Mouse (Mus musculus): ENCODE measurements at regions not wholly inside any gene's neighbourhood (a gene's known extent, or its start where the extent isn't known, plus 50 kb on each side); places are given as distances from the start of the nearest gene placed in this dataset.

DNA sequence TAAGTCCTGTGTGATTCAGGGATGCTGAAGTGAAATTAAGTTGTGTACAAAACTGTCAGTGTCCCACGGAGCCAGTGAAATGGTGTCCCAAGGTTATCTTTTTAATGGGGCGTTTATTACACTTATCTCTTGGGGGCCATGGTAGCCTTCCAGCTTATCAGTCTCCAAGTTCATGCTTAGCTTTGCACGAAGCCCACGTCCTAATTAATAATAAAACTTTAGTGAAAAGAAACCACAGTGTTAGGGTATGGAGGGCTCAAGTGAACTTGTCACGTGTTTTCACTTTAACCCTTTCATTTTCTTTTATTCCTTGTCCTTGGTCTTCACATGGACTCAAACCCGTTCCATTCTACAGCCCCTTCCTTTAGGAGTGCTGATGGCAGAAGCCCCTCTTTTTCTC lies 105.9 kb downstream of the Fam76b start:
- H3K4me3 ChIP-seq: no peak overlapping the region
- H3K36me3 ChIP-seq: no peaks in the 10 kb centered on the region
- H3K4me1 ChIP-seq: no peaks in the 10 kb centered on the region
- no peak overlapping the region for H3K9ac ChIP-seq
- WGBS: 77% methylated on average over 6 of the region's 6 CpGs
- ATAC-seq (ENCODE audit: low FRiP score, low read depth): no peak
- H3K4me2 ChIP-seq (replicated peaks): no peak overlapping the region
- H3K27me3 ChIP-seq (replicated peaks): no peaks in the 10 kb centered on the region
- H3K27ac ChIP-seq: no peak overlapping the region
- H3K9me3 ChIP-seq: peaks cover 5% of the 10 kb centered on the region; the same call in 1 of the 2 replicates

DNA sequence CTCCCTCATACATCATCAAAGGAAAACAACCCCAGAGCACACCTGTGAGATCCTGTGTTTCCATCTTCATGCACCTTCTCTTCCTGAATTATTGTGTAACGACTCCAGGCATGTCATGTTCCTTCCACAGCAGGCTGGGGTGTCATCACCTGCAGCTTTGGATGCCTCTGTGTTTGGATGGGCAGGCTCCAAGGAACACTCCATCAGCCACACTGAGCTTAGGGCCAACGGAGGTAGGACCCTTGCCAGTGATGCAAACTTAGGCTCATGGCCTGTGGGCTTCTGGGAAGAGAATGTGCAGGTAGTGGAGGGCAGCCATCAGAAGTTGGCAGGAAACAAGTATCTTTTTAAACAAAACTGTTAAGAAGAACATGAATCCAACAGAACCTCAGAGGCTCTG lies 109.8 kb downstream of the Fam76b start:
- H3K27me3 ChIP-seq (replicated peaks): no peaks in the 10 kb centered on the region
- ATAC-seq (ENCODE audit: low FRiP score, low read depth): no peak

GRCm38 (mm10) chr9:13946519-13946918 lies 119.0 kb downstream of the Fam76b start:
- ATAC-seq (ENCODE audit: low FRiP score, low read depth): no peak
- WGBS: 89% methylated on average over 3 of the region's 3 CpGs
- H3K36me3 ChIP-seq: no peaks in the 10 kb centered on the region

More for the DNA sequence above, 109.8 kb downstream of the Fam76b start:
- Histone ChIP-seq H3K9ac (no peak overlapping the region), H3K9me3 (no peaks in the 10 kb centered on the region), H3K27ac (no peak overlapping the region), H3K4me1 (no peaks in the 10 kb centered on the region), H3K36me3 (no peaks in the 10 kb centered on the region), H3K4me3 (no peak overlapping the region), H3K4me2 (replicated peaks) (no peak overlapping the region)
- 85% methylated on average over 2 of the region's 2 CpGs for WGBS

DNA sequence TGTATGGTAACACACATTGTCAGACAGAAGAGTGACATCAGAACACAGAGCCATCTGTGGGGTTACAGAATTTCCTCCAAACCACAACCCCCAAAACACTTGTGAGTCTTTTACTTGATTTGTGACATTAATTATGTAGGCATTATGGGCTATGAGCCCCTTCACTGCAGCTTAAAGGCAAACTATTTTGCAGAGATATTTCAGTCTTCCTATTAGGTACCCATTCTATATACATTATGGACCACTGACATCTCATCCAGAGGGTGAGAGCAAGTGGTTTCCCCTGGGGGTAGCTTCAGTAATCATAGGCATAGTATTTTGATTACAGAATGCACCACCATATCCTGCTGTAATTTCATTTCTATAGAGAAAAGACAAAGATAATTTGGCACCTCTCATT lies 124.6 kb downstream of the Fam76b start:
- no peaks in the 10 kb centered on the region for H3K9me3 ChIP-seq
- no peaks in the 10 kb centered on the region for H3K36me3 ChIP-seq
- H3K27me3 ChIP-seq (replicated peaks): no peaks in the 10 kb centered on the region
- H3K9ac ChIP-seq: no peak overlapping the region
- H3K4me3 ChIP-seq: no peak overlapping the region
- no peaks in the 10 kb centered on the region for H3K4me1 ChIP-seq
- no peak overlapping the region for H3K27ac ChIP-seq
- ATAC-seq (ENCODE audit: low FRiP score, low read depth): no peak
- H3K4me2 ChIP-seq (replicated peaks): no peak overlapping the region

More at GRCm38 (mm10) chr9:13946519-13946918, 119.0 kb downstream of the Fam76b start:
- Histone ChIP-seq H3K9ac (no peak overlapping the region), H3K4me2 (replicated peaks) (no peak overlapping the region), H3K4me1 (no peaks in the 10 kb centered on the region), H3K27ac (no peak overlapping the region), H3K27me3 (replicated peaks) (no peaks in the 10 kb centered on the region), H3K4me3 (no peak overlapping the region), H3K9me3 (no peaks in the 10 kb centered on the region)

- ATAC-seq (ENCODE audit: low FRiP score, low read depth): no peak
- Histone ChIP-seq H3K4me1 (no peaks in the 10 kb centered on the region), H3K4me3 (no peak overlapping the region), H3K4me2 (replicated peaks) (no peak overlapping the region), H3K27ac (no peak overlapping the region), H3K36me3 (no peaks in the 10 kb centered on the region), H3K27me3 (replicated peaks) (no peaks in the 10 kb centered on the region), H3K9ac (no peak overlapping the region), H3K9me3 (no peaks in the 10 kb centered on the region)
- 79% methylated on average over 7 of the region's 7 CpGs for WGBS
Measured at GRCm38 (mm10) chr9:13963140-13963763, 135.7 kb downstream of the Fam76b start.

DNA sequence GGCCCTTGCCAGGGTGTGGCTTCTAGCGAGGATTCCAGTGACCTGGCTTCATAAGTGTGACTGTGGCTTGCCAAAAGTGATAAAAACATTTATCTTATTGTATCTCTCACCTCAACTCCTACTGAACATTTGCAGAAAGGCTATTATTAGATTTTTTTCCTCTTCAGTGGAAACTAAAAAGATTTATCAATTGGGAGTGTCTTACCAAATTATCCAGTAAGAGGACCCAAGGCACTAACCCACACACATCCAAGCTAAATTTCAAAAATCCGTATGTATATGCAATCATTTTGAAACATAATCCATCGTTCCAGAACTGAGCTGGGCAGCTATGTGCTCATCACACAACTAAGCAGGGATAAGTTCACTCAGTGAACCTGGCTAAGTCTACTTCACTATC lies 136.3 kb downstream of the Fam76b start:
- 87% methylated on average over 3 of the region's 3 CpGs for WGBS
- Histone ChIP-seq H3K4me3 (no peak overlapping the region), H3K4me2 (replicated peaks) (no peak overlapping the region), H3K27ac (no peak overlapping the region), H3K9ac (no peak overlapping the region), H3K36me3 (no peaks in the 10 kb centered on the region), H3K9me3 (no peaks in the 10 kb centered on the region), H3K4me1 (no peaks in the 10 kb centered on the region), H3K27me3 (replicated peaks) (no peaks in the 10 kb centered on the region)
- no peak for ATAC-seq (ENCODE audit: low FRiP score, low read depth)

DNA sequence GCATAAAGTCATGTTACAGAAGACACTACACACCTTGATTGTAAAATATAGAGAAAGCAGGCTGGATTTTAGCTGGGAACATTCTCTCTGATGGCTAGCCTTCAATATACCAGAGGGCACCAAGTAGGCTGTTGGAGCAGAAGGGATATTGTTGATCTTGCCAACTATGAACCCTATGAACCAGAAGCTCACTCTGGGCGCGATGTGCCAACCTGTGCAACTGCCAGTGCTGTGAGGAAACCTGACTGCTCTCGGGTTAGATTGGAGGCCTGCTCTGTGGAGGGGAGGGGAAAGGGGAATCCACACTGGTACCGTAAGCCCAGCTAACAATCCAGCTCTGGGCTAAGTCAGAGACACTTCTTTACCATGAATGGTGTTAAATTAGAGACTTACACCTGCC lies 136.7 kb downstream of the Fam76b start:
- Histone ChIP-seq H3K27me3 (replicated peaks) (no peaks in the 10 kb centered on the region), H3K27ac (no peak overlapping the region), H3K9ac (no peak overlapping the region), H3K36me3 (no peaks in the 10 kb centered on the region), H3K4me3 (no peak overlapping the region), H3K4me2 (replicated peaks) (no peak overlapping the region), H3K4me1 (no peaks in the 10 kb centered on the region), H3K9me3 (no peaks in the 10 kb centered on the region)
- no peak for ATAC-seq (ENCODE audit: low FRiP score, low read depth)
- 81% methylated on average over 4 of the region's 4 CpGs for whole genome bisulfite sequencing

GRCm38 (mm10) chr9:13966212-13966611 lies 138.7 kb downstream of the Fam76b start:
- Histone ChIP-seq H3K9me3 (no peaks in the 10 kb centered on the region), H3K4me1 (no peaks in the 10 kb centered on the region), H3K4me2 (replicated peaks) (no peak overlapping the region), H3K9ac (no peak overlapping the region), H3K4me3 (no peak overlapping the region), H3K27me3 (replicated peaks) (no peaks in the 10 kb centered on the region), H3K27ac (no peak overlapping the region), H3K36me3 (no peaks in the 10 kb centered on the region)
- no peak for ATAC-seq (ENCODE audit: low FRiP score, low read depth)
- 77% methylated on average over 1 of the region's 1 CpGs for WGBS

DNA sequence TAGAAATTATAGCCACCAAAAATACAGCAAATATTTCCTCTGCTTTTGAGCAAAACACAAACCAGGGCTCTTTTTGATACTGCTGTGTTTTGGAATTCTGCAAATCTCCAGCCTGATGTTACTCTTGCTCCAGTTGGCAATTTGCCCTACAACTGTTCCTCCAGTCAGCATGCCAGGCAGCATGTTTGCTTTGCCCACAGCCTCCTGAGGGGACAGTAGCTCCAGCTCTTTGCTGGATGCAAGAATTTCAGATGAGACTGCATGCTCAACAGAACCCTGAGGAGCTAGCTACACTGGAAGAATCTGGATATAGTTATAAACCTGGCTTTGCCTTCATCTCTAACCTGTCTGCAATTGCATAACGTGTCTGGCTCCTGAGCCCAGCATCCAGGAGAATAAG lies 141.7 kb downstream of the Fam76b start:
- no peaks in the 10 kb centered on the region for H3K36me3 ChIP-seq
- no peak overlapping the region for H3K4me2 ChIP-seq (replicated peaks)
- WGBS: 65% methylated on average over 1 of the region's 1 CpGs
- ATAC-seq (ENCODE audit: low FRiP score, low read depth): no peak
- H3K9me3 ChIP-seq: no peaks in the 10 kb centered on the region
- no peak overlapping the region for H3K9ac ChIP-seq
- no peaks in the 10 kb centered on the region for H3K4me1 ChIP-seq
- no peak overlapping the region for H3K4me3 ChIP-seq
- H3K27ac ChIP-seq: no peak overlapping the region
- no peaks in the 10 kb centered on the region for H3K27me3 ChIP-seq (replicated peaks)

DNA sequence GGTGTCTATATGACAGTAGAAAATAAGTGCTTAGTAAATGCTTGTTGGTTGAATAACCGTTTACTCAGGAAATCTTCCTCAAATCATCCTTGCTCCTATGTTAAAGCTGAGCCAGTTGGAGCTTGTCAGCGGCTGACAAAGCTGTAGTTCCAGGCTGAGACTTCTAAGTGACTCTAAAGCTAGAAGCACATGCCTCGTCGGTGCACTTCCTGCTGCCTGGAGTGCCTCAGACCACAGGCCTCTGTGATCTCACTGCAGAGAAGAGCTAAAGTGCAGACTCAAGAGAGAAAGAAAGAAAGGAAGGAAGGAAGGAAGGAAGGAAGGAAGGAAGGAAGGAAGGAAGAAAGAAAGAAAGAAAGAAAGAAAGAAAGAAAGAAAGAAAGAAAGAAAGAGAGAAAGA lies 146.1 kb downstream of the Fam76b start:
- 66% methylated on average over 4 of the region's 4 CpGs for WGBS
- no peaks in the 10 kb centered on the region for H3K9me3 ChIP-seq
- no peak overlapping the region for H3K4me3 ChIP-seq
- H3K4me1 ChIP-seq: peaks cover 2% of the 10 kb centered on the region
- no peaks in the 10 kb centered on the region for H3K27me3 ChIP-seq (replicated peaks)
- H3K9ac ChIP-seq: no peak overlapping the region
- no peak overlapping the region for H3K27ac ChIP-seq
- ATAC-seq (ENCODE audit: low FRiP score, low read depth): no peak
- H3K36me3 ChIP-seq: no peaks in the 10 kb centered on the region
- H3K4me2 ChIP-seq (replicated peaks): no peak overlapping the region

- H3K4me3 ChIP-seq: no peak overlapping the region
- H3K4me2 ChIP-seq (replicated peaks): no peak overlapping the region
- WGBS: 58% methylated on average over 1 of the region's 1 CpGs
- peaks cover 8% of the 10 kb centered on the region for H3K4me1 ChIP-seq
- H3K36me3 ChIP-seq: no peaks in the 10 kb centered on the region
- H3K27ac ChIP-seq: no peak overlapping the region
- H3K9me3 ChIP-seq: no peaks in the 10 kb centered on the region
- H3K27me3 ChIP-seq (replicated peaks): no peaks in the 10 kb centered on the region
- H3K9ac ChIP-seq: no peak overlapping the region
- no peak for ATAC-seq (ENCODE audit: low FRiP score, low read depth)
Measured at GRCm38 (mm10) chr9:13974870-13975269, 147.4 kb downstream of the Fam76b start.

DNA sequence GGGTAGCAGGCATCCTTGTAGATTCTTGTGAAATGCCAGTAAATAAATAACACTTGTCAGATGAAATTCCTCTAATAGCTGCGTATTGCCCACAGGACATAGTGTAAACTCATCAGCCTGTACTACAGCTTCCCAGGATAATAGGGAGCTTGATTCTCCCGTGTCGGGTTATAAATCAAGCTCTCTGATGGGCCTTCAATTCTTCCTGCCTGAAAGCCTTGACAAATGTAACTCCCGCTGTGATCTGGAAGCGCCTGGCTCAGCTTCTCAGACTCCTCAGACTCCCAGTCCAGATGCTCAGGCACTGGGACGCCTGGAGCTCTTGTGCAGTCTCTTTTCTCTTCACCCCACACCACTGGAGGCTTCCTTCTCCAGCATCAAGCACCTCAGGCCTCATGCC lies 151.3 kb downstream of the Fam76b start:
- H3K27ac ChIP-seq: no peak overlapping the region

GRCm38 (mm10) chr9:13987486-13987885 lies 160.0 kb downstream of the Fam76b start:
- ATAC-seq (ENCODE audit: low FRiP score, low read depth): no peak
- 93% methylated on average over 8 of the region's 8 CpGs for WGBS
- no peaks in the 10 kb centered on the region for H3K36me3 ChIP-seq

More for the DNA sequence above, 151.3 kb downstream of the Fam76b start:
- Histone ChIP-seq H3K9ac (no peak overlapping the region), H3K9me3 (no peaks in the 10 kb centered on the region), H3K4me2 (replicated peaks) (no peak overlapping the region), H3K4me3 (no peak overlapping the region), H3K4me1 (peaks cover 8% of the 10 kb centered on the region), H3K36me3 (no peaks in the 10 kb centered on the region), H3K27me3 (replicated peaks) (no peaks in the 10 kb centered on the region)
- peak; percentile 70; the same call in 1 of the 2 replicates for ATAC-seq (ENCODE audit: low FRiP score, low read depth)
- 10% methylated on average over 6 of the region's 6 CpGs for WGBS

More at GRCm38 (mm10) chr9:13987486-13987885, 160.0 kb downstream of the Fam76b start:
- no peaks in the 10 kb centered on the region for H3K9me3 ChIP-seq
- H3K27me3 ChIP-seq (replicated peaks): no peaks in the 10 kb centered on the region
- H3K27ac ChIP-seq: no peak overlapping the region
- no peak overlapping the region for H3K4me3 ChIP-seq
- H3K4me1 ChIP-seq: no peaks in the 10 kb centered on the region
- no peak overlapping the region for H3K9ac ChIP-seq
- H3K4me2 ChIP-seq (replicated peaks): no peak overlapping the region

Data from neural tube, embryonic 12.5 days (tissue).